Mouse (Mus musculus): ENCODE measurements around the gene Noc2l. TPM values are rescaled to one million over a fixed set of nuclear protein-coding genes. Genes with fewer than 3 reads are reported as not detected.

The Noc2l gene
- total RNA-seq, 2 experiments from 2014 or later, result 22.9 to 27.0 TPM

DNA sequence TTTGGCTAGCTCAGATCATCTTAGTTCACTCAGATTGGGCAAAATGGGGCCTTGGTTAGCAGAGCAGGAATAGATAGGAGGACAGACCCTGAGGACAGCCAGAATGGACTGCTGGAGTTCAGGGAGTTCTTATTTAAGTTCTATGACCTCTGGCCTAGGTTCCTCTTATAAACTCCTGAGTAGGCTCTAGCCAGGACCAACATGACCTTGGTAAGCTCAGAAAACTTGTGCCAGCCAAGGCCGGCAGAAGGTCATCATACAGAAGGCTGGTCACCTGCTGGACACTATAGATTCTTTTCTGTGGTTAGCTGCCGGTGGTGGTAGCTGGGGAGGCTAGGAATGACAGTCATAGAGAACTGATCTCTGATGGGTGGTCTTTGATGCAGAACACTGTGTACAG is 19.6 kb upstream of the Noc2l start:
- peak in 1 of 2 experiments; percentile 32 for DNase-seq

- DNase-seq, result peak; percentile 51 to 52
Measured at GRCm38 (mm10) chr4:156217022-156217669, 18.7 kb upstream of the Noc2l start.

GRCm38 (mm10) chr4:156217838-156218237 is 18.0 kb upstream of the Noc2l start:
- peak; percentile 25 to 50 for DNase-seq

- no peak for DNase-seq
Measured at GRCm38 (mm10) chr4:156219936-156220335, 15.9 kb upstream of the Noc2l start.

- no peak for DNase-seq
Measured at GRCm38 (mm10) chr4:156224276-156224675, 11.5 kb upstream of the Noc2l start.

DNA sequence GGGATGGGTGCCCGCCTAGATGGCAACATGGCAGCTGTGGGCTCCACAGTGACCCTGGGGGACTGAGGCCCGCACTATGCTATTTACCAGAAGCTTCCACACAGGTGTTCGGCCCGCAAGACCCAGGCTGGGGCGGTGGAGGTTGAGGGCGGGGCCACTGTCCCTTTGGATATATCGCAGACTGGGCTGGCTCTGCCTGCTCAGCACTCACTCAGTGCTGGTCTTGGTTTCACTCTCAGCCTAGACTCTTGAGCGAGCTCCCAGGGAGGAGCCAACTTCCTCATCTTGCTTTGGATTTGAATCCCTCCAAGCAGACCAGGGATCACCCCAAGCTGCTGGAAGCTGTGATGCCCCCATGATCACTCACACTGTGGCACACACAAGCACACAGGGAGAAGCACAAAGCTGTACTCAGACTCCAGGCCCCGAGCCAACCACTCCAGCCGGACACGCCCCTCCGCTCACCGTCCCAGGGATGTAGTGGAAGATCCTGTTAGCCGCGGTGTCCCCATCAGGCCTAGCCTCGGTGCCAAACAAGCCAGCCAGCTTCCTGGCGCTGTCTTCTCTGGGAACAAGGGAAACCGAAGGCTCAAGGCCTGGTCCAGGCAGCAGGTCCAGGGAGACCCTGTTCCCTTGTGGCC is 7.9 kb upstream of the Noc2l start:
- DNase-seq, result peak; percentile 58 to 67

GRCm38 (mm10) chr4:156228393-156229024 is 7.3 kb upstream of the Noc2l start:
- peak in 1 of 2 experiments; percentile 24 for DNase-seq

GRCm38 (mm10) chr4:156234021-156234501 is 1.7 kb upstream of the Noc2l start:
- DNase-seq, result peak in 1 of 2 experiments; percentile 39

GRCm38 (mm10) chr4:156234701-156235213 is 1.1 kb upstream of the Noc2l start, which contains the start of gene Plekhn1:
Gene Plekhn1, minus strand, starts transcription at chr4:156234857.
- DNase-seq, result peak; percentile 80 to 82

DNA sequence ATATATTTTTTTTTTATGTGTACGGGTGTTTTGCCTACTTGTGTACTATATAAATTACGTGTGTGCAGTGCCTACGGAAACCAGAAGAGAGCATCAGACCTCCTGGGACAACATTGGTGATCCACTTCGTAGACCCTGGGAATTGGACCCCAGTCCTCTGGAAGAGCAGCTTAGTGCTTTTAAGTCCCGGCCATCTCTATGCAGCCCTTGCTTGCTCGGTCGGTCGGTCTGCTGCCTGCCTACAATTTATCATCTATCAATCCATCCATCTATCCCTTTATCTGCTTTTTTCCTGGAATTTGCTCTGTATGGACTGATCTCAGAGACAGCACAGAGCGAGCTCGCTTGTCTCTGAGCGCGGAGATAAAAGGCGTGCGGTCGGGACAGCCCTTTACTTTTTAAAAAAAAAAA is 445 bp upstream of the Noc2l start:
- peak in 1 of 2 experiments; percentile 32 for DNase-seq

DNA sequence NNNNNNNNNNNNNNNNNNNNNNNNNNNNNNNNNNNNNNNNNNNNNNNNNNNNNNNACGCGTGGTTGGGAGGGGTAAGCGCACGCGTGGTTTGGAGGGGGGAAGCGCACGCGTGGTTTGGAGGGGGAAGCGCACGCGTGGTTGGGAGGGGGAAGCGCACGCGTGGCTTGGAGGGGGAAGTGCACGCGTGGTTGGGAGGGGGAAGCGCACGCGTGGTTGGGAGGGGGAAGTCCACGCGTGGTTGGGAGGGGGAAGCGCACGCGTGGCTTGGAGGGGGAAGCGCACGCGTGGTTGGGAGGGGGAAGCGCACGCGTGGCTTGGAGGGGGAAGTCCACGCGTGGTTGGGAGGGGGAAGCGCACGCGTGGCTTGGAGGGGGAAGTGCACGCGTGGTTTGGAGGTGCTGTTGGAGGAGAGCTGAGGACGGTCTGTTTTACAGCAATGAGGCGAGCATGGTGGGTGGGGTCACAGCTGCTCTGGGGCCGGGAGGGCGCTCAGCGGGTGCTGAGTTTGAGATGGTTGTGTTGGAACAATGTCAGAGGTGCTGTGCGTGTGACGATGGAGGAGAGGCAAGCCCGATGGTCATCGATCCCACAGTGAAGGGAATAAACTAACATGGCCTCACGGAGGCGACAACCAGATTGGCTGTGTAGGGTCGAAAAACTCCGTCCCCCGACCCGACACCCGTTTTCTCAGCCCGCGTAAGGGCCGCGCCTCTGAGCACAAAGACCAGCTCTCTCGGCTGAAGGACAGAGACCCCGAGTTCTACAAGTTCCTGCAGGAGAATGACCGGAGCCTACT is 1.0 kb downstream of the Noc2l start:
- DNase-seq, result no peak

- no peak for DNase-seq
Measured at GRCm38 (mm10) chr4:156249567-156249966, 13.8 kb downstream of the Noc2l start.

DNA sequence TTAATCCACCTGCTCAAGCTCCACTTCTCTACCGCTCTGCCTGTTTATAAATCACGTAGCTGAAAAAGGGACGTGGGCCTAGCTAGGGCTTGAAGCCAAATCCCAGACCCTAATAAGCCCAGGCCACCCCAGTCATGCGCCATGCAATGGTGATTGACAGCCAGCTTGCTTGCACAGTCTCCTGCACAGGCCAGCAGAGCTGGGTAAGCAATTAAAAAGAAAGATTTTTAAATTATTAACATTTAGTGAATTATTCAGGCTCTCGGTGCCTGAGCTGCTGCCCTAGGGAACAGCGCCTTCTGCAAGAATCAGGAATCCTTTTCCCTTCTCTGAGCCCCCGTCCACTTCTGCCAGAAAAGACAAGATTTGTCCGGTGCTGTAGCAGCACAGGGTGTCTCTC is 15.3 kb downstream of the Noc2l start:
- no peak for DNase-seq

DNA sequence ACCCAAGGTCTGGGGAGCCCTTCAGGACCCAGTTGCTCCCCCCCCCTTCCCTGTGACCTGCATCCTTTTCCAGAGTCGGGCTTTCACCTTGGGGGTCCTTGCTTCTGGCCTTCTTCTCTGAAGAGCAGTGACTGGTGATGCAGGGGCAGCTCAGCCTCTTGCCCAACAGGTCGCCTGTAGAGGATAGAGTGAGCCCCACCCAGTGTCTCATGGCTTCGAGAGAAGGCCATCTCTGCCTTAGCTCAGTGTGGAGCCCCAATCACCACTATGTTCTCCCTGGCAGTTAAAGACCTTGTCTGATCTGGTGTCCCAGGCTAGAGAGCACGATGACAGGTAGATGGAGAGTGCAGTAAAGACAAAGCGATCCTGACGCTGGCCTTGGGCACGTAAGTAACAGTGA is 16.3 kb downstream of the Noc2l start:
- DNase-seq, result no peak

DNA sequence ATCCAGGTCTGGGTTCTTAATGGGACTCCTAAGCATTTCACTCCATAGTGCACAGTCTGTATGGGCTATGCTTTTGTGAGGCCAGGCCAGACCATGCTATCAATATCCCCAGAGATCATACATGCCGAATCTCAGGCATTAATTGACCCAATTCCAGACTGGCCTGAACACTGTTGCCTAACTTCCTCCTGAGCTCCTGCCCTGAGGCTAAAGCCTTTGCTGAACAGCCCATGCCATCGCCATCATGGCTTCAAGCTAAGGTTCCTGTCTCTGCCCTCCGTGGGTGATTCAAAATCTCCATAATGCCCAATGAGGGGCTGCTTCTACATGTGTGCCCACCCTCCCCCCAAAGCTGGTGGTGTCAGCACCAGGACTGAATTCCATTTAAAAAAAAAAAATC is 16.8 kb downstream of the Noc2l start:
- DNase-seq, result no peak

- no peak for DNase-seq
Measured at GRCm38 (mm10) chr4:156253043-156253442, 17.2 kb downstream of the Noc2l start.

DNA sequence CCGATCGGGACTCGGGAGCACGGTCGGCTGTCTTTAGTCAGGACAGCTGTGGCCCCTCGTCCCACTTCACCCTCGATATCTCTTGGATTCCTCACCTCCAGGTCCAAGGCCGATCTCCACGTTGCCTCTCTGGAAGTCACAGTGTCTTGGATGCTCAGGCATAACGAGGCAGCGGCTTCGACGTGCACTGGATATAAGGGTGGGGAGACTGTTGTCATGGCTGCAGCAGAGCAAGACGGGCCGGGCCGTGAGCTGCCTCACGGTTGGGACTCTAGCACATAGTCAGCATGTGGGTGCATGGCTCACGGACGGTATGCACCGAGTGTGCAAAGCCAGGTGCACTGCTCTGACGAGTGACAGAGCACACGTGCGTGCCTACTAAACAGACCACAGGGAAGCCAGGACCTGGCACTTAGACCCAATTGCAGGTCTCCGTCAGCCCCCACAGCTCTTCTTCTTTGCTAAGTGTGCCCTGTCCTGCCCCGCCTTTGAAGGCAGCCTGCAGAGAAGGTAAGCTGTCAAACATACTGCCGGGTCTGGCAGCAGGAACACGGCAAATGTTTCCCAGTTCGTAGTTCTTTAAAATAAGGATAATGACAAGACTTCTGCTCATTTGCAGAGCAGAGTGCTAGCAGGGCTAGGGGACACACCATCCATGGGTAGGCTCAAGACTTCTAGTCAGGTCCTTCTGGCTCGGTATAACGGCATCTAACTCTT is 18.7 kb downstream of the Noc2l start:
- DNase-seq, result no peak

DNA sequence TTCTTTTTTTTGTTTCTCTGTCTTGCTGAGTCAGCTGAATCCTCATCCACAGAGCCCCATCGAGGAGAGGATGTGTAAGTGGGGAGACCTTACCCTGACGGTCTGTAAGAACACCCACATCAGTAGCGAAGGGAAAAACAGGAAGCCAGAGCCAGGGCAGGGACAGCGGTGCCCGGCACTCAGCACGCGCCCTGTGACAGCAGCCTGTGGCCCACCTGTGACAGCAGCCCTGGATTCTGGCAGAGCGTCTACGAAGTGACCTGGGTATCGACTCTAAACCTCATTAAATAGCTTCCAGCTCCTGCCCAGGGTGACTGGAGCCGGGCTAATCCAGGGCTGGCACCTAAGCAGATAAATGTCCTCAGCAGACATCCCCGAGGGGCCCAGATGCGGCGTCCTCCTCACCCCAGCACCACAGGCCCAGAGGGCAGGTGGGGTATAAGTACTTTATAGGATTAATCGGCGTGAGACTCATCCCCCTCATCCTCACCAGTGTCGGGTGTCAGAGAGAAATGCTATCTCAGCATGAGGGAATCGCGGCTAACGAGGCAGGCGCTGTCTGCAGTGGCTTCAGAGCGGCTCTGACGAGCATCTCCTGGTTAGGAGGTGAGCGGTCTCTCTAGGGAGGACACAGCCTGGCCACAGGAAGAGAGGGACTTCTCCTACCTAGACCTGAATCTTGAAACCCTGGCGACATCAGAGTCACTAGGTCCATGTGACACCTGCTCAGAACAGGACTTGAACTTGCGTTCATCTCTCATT is 19.4 kb downstream of the Noc2l start, which contains the start of gene Samd11:
Gene Samd11, minus strand, starts transcription at position 580 of the 762 bp plus-strand sequence.
- DNase-seq, result no peak

Data from heart, adult 18-20 months (tissue).